Mouse (Mus musculus) telencephalon, adult 2 months (tissue): ENCODE data around the gene Spef2.

Experiments
- DNase-seq: peaks from one replicate; pipeline ENCODE4 v3.0.0-alpha.2; 2011; ENCODE audit warnings: low read depth, low spot score

Spef2 gene

DNA sequence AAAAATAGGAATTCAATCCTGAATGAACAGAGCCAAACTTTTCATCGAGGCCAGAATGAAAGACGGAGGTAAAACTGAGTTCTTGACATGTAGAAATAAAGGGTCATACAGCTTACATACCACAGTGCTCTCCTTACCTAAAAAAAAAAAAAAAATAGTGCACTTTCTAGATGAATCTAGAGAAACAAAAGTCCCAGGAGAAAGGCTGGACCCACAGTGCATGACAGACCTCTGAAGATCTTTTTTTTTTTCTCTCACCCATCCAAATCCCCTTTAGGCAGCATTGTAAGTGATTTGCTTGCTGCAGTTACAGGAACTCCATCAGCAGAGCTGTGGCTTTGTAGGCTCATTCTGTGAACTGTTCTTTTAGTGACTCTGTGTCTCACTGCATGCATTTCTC, 199.7 kb downstream of the Spef2 start:
- no peak for DNase-seq

DNA sequence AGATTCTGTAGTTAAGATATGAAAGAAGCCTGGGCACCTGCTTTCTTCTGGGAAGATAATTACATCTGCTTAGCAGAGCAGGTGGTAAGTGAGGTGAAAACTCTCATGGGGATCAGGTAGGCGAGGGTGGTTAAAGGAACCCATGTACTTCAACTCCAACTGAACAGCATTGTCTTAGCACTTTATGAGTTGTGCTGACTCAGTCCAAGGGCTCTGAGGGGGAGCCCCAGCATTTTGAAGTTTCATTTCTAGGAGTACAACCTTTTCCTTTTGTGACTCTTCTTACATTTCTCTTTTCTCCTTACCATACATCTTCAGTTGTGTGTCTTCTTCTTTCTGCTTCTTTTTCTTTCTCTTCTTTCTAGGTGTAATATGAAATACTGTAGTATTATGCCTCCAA, 213.5 kb downstream of the Spef2 start:
- no peak for DNase-seq

DNA sequence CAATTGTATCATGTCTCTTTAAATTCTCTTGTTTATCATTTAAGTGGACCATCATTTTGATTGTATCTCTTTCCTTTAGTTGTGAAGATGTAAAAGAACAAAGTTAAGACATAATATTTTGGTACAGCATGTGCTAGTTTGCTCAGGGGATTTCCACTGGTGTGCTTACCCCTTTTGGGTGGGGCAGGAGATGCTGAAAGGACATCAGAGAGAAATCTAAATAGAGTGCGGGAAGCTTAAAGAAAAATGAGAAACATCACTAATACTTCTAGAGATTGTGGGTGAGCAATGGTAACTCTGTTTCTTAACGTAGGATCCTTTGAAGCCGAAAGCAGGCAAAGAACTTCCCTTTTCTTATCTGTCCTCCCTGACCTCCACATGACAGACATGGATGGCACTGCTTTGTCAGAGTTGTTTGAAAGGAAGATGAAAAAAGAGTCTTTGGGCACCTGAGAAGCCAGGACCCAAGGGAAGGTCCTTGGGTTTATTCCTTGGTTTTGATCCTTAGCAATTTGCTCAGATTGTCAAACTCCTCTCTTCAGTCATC, 215.2 kb downstream of the Spef2 start:
- DNase-seq, result no peak

DNA sequence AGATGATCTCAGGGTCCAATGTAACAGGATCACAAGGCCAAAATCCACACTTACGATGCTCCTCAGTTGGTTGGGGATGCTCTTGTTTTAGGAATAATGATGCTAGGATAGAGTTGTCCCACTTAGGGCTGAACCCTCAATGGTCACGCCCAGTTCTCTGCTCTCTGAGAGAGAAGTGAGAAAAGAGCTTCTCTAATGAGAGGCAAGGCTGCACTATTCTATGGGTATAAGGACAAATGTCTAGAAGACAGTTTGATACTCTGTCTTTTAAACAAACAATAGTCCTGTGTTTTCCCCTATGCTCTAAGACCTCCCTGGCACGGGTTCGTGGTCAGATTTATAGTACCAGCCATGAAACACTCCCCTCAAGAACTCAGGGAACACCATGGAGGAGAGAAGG, 218.6 kb downstream of the Spef2 start, which contains the start of gene Il7r:
Gene Il7r (minus strand): TSS at position 101 of the 400 bp plus-strand sequence.
- no peak for DNase-seq

DNA sequence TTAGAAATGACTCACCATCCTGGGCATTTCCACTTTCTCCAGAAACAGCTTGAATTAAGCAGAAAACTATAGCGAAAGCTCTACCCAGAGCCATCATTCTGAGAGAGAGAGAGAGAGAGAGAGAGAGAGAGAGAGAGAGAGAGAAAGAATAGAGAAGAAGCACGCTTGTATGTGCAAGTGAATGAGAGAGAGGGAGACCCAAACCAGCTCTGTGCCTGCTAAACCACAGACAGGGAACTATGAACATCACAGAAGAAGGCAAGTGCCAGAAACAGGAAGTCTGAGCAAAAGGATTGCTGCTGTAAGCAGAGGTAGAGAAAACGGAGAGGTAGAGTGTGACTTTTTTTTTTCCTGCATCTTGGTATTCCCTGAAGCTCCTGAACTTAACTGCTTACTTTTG, 219.0 kb downstream of the Spef2 start:
- no peak for DNase-seq
